Mouse (Mus musculus) spleen, postnatal 36 days (tissue): ENCODE data around the gene Rcn3.
A peak's percentile ranks its signal among the peaks of the same experiment; 100 is the strongest.
"Not testable (repeated sequence)": the region's sequence is repeated elsewhere in the genome, so short reads cannot be mapped to it uniquely, and the experiment has no call there.

Experiments used
- DNase-seq, 2 experiments: peaks; one replicate each; pipeline ENCODE4 v3.0.0; 2022; ENCODE audit warnings: low spot score in 2 of 2, mixed read lengths in 1 of 2

Gene Rcn3

GRCm38 (mm10) chr7:45092048-45092447 lies at the start of gene Rcn3:
Gene Rcn3, minus strand, starts transcription at chr7:45092221.
- peak; percentile 49 to 54 for DNase-seq

DNA sequence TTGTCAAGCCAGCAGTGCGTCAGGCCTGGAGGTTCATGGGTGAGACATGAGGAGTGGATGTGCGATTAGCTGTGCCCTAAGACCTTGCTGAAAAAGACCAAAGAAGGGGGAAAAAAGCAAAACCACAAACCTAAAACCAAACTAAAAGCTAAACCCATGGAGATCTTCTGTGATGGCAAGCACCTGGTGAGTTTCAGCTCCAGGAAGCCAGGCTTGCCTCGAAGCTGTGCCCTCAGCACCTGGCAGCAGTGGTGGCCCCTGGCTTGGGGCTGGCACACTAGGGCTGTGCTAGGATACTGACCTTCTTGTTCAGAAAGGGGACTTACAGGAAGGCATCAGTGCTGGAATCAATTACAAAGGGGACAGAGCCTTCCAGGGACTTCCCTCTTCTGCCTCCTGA lies 49.3 kb upstream of the Rcn3 start:
- no peak for DNase-seq

GRCm38 (mm10) chr7:45139904-45140723 lies 48.1 kb upstream of the Rcn3 start:
- DNase-seq: no peak

GRCm38 (mm10) chr7:45138403-45138802 lies 46.4 kb upstream of the Rcn3 start:
- DNase-seq: no peak

DNA sequence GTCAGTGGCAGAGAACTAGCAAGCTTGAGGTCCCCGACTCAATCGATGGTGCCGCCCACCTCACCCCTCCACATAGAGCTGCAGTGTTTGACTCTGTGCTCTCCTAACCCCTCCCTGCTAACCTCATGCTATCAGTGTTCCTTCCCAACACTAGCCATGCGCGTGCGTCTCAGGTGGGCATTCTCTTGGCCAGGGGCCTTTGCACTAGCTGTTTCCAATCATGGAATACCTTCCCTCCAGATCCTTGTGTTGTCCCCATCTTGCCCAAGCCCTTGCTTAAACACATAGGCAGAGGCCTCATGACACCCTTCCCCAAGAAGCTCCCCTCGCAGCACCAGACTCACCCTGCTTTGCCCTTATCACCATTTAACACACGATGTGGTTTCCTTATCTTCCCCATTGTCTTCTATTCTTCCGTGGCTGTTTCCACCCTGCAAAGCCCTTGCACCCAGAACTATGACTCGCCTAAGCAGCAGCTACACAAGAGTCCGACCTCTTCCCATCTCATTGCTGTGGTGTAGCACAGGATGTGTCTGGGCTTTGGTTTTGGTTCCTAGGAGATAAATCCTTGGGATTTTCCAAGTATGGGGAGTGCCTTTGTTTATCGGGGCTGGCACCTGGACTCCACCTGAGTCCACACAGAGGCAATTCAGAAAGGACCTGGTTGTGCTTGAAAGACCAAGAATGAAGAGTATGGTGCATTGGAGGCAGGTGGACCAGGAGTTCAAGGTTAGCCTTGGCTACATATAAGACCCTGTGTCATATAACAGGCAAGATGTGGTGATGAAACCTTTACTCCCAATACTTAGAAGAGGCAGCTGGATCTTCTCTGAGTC lies 45.4 kb upstream of the Rcn3 start:
- no peak for DNase-seq

- peak; percentile 87 to 90 for DNase-seq
Measured at GRCm38 (mm10) chr7:45135993-45136567, 44.1 kb upstream of the Rcn3 start, which contains the start of the genes Gm45713 and Flt3l. Gene Gm45713, minus strand, starts transcription at chr7:45136231. Gene Flt3l, minus strand, starts transcription at chr7:45136432.

DNA sequence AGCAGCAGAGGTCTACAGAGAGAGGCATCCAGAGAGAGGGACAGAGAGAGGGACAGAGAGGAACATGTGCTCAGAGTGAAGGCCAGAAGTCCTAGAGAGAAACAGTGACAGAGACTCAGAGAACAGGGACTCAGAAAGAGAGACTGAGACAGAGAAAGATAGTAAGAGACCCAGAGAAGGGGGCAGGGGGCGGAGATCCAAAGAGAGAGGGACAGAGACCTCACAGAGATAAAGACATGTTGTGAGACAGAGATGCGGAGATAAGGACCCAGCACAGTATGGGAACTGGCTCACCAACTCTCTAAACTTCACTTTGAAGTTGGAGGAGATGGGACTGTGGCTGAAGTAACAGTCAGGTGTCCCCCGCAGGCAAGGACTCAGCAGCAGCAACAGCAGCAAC lies 43.3 kb upstream of the Rcn3 start:
- DNase-seq: no peak

DNA sequence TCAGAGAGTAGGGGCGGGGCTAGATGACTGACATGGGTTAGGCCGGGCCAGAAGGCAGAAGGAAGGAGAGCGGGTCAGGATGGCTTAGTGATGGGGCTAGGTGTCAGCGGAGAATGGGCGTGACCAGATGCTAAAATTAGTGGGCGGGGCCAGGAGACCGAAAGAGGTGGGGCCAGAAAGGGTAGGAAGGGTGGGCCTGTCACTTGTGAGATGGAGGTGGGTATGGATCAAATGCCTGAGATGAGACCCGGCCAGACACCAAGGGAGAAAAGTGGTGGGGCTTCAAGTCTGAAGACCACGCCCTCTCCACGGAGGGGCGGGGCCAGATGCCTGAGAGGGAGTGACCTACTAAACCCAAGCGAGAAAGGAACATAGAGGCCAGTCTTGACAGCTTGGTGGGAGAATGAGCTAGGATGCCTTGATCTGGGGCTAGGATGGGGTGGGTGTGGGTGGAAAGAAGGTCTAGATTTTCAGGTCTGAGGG lies 42.6 kb upstream of the Rcn3 start:
- DNase-seq: peak in 1 of 2 experiments; percentile 63

GRCm38 (mm10) chr7:45133446-45134159 lies 41.6 kb upstream of the Rcn3 start:
- no peak for DNase-seq

- DNase-seq: no peak
Measured at GRCm38 (mm10) chr7:45131850-45132249, 39.8 kb upstream of the Rcn3 start.

DNA sequence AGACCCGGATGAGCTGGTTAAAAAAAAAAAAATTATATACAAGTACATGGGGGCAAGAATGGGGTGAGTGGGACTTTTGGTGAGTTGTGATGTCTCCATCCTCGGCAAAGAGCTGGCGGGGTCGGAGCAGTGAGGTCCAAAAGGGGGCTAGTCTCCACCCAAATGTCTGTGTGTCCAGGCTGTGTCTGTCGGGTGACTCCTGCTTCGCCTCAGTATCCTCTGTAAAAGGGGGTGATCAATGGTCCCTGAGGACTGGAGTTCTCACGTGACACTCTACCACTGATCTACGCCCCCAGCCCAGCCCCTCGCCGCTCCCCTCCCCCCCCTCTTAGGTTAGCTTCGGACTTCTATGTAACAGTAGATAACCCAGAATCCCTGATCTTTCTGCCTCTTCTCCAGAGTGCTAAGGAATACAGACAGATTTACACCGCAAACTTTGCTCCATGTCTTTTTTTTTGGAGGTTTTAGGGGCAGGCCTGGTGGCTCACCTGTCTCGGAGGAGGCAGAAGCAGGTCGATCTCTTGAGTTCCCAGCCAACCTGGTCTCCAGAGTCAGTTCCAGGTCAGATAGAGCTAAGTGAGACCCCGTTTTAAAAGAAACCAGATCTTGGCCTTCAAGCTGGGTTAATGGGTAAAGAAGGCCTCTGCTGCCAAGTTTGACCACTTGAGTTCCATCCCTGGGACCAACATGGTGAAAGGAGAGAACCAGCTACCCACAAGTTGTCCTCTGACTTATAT lies 37.9 kb upstream of the Rcn3 start:
- no peak for DNase-seq

- DNase-seq: no peak
Measured at GRCm38 (mm10) chr7:45129318-45129717, 37.3 kb upstream of the Rcn3 start.

GRCm38 (mm10) chr7:45128624-45129246 lies 36.7 kb upstream of the Rcn3 start, which contains the start of gene Rpl13a:
Gene Rpl13a, minus strand, starts transcription at chr7:45128761.
- peak; percentile 99 for DNase-seq

DNA sequence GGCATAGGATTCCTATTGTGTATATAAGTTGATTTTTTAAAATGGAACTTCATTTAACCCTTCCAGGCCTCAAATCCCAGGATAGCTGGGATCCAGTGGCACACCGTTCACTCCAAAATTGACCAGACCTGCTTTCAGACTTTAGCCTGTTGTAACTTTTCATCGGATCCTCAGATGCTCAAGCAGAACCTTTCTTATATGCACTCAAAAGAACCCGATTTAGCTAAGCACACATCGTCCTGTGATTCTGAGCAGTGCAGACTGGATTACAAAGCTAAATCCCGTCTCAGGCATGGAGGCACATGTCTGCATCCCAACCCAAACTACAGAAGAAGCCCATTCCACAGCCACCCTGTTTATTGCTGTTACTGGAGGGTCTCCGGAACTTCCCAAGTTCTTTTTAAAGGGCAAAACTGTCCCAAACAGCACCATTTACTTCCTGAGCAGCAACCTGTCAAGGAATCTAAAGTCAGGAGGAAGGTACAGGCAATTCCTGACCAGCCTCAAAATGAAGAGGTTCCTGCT lies 35.7 kb upstream of the Rcn3 start:
- DNase-seq: no peak

DNA sequence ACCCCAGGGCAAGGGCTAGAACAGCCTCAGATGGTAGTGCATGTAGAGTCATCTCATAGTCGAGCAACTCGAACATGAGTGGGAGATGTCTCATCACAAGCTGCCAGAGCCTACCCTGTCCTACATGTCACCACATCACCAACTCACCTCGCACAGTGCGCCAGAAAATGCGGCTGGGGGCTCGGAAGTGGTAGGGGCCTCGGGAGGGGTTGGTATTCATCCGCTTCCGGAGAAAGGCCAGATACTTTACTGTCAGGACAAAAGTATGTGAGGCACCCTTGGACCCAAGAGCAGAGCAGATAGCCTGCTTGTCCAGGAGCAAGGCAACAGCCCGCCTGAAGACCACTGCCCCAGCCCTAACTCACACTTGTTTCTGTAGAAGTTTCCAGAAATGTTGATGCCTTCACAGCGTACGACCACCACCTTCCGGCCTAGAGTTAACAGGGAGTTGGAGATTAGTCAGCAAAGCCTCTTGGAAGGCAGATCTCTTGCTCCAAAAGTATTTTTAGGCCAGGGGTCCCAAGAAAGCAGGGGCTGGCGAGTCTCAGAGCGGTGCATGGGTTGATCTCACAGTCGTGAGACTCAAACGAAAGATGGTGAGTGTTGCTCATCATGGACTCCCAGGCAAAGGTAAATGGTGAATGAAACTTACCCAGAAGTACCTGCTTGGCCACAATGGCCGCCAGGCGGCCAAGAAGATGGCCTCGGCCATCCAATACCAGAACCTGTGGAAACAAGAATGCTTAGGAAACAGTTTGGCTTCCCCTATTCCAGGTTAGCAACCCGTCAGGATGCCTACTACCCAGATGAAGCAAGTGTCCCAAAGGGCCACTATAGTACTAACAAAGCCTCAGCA lies 35.1 kb upstream of the Rcn3 start:
- DNase-seq: no peak

DNA sequence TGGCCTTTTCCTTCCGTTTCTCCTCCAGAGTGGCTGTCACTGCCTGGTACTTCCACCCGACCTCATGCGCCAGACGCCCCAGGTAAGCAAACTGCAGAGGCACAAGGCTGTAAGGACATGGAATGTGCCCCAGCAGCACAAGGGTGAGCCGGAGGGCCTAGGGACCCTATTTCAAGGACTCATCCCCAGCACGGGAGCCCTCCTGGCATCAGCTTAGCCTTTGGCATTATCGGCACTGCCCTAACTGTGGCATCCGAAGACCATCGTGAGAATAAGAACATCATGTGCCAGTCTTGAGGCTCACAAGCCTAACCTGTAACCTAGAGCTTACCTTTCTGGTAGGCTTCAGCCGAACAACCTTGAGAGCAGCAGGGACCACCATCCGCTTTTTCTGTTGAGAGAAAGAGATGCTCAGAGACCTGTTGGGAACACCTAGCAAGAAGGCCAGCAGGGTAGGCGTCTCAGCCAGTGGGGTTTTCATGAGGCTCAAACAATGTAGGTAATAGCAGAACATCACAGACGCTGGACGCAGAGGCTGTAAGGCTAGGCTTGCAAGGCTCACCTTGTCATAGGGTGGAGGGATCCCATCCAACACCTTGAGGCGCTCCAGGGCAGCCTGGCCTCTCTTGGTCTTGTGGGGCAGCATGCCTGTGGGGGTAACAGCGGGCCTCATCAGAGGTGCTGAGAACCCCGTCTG lies 34.3 kb upstream of the Rcn3 start:
- DNase-seq: no peak

DNA sequence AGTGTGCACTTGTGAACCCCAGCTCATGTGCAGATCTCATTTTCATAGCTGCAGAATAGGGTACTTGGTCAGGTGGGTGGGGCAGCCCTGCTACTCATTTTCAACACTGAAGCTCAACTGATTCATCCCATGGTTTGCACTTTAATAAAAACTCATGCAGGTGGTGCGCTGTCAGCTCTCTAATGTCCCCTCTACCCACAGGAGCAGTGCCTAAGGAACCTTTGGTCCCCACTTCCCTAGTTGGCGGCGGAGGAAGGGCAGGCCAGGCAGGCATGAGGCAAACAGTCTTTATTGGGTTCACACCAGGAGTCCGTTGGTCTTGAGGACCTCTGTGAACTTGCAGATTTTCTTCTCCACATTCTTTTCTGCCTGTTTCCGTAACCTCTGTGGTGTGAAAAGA lies 33.6 kb upstream of the Rcn3 start:
- not testable (repeated sequence) for DNase-seq

- DNase-seq: no peak
Measured at GRCm38 (mm10) chr7:45125144-45125600, 33.2 kb upstream of the Rcn3 start.
